Mouse (Mus musculus) neural tube, embryonic 13.5 days (tissue): ENCODE results near the gene Rbfox3. TPM values are rescaled to one million over a fixed set of nuclear protein-coding genes. Genes with fewer than 3 reads are reported as not detected.
A peak's percentile ranks its signal among the peaks of the same experiment; 100 is the strongest.

Experiments
- ATAC-seq: fragments of 200-750 bp; cut with Nextera tagmentation; 2 replicates; pipeline ENCODE4 v1.8.0; 2017; ENCODE audit warnings: low read depth, mild to moderate bottlenecking, moderate TSS enrichment, moderate library complexity
- H3K27ac ChIP-seq: fragments of 300-500 bp; sonication (generic); replicated peaks from 2 replicates; pipeline ENCODE4 v1.5.1; 2015; ENCODE audit warnings: moderate library complexity, mild to moderate bottlenecking, inconsistent platforms
- H3K27me3 ChIP-seq: fragments of 300-500 bp; sonication (generic); 2 replicates; pipeline ENCODE4 v1.6.1; 2015; ENCODE audit warnings: mild to moderate bottlenecking, inconsistent platforms
- H3K36me3 ChIP-seq: fragments of 300-500 bp; sonication (generic); 2 replicates; pipeline ENCODE4 v1.6.1; 2015; ENCODE audit warnings: mild to moderate bottlenecking, inconsistent platforms
- H3K4me1 ChIP-seq: fragments of 300-500 bp; sonication (generic); replicated peaks from 2 replicates; pipeline ENCODE4 v1.6.1; 2015; ENCODE audit warnings: inconsistent platforms
- H3K4me2 ChIP-seq: fragments of 300-500 bp; sonication (generic); 2 replicates; pipeline ENCODE4 v1.6.1; 2015; ENCODE audit warnings: inconsistent platforms, mild to moderate bottlenecking, moderate library complexity
- H3K4me3 ChIP-seq: fragments of 300-500 bp; sonication (generic); 2 replicates; pipeline ENCODE4 v1.5.1; 2015; ENCODE audit warnings: mild to moderate bottlenecking, inconsistent platforms
- H3K9ac ChIP-seq: fragments of 300-500 bp; sonication (generic); 2 replicates; pipeline ENCODE4 v1.6.1; 2015; ENCODE audit warnings: moderate library complexity, mild to moderate bottlenecking, inconsistent platforms
- H3K9me3 ChIP-seq: fragments of 300-500 bp; sonication (generic); 2 replicates; pipeline ENCODE4 v1.6.1; 2016; ENCODE audit warnings: inconsistent platforms
- WGBS: fragments of 180-500 bp; shearing (Covaris S2); methylation state at CpG from one replicate; pipeline ENCODE4 v1.1.7; 2015; 5-methylcytosine and 5-hydroxymethylcytosine counted together
- polyA plus RNA-seq: library from polyadenylated mRNA; unstranded; fragments of >200 nt; fragmentation: Nextera tagmentation; extraction: Ambion mirVana; gene quantifications from 2 replicates; pipeline ENCODE4 v1.2.1, GENCODE M21; 2015

Gene Rbfox3
- polyA plus RNA-seq, 1 experiment from 2014 or later: 71.2 TPM

DNA sequence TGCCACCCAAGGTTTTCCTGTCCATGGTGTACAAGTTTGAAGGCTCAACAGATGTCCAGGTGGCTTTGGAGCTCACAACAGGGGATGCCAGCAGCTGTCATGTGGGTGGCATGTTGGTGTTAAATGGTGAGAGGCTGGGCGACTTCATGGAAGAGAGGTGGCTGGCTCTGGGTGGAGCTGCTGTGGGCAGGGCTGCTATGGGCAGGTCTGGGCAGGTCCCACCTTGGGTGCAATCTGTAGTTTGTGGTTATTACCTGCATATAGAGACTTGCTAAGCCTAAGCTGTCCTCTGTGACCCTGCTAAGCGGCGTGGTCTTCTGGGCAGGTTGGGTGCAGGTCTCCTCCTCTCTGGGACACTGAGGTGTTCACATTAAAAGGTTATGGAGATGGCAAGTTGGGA lies 425.6 kb downstream of the Rbfox3 start:
- WGBS: 92% methylated on average over 3 of the region's 3 CpGs
- no peak for ATAC-seq
- H3K4me1 ChIP-seq: peaks cover 38% of the 10 kb centered on the region

DNA sequence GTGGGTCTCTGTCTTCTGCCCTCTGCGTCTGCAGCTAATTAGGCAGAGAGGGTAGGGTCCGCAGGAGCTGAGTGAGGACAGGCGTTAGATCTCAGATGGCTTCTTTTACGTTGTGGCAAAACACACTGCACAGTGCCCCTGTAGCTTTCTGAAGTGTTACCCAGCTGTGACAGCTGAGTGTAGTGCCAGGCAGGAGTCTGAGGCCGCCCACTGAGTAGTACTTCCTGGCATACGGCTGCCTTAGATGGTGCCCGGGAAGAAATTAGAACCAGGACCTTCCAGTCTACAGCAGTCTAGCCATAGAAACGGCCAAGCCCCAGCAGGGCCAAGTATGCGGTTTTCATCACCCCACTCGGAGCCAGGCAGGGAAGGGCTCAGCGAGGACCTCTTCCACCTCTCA lies 426.1 kb downstream of the Rbfox3 start:
- no peaks in the 10 kb centered on the region for H3K27me3 ChIP-seq
- H3K4me1 ChIP-seq: peaks cover 34% of the 10 kb centered on the region
- no peak for ATAC-seq
- 0 out of 2 replicates have a peak overlapping the region, but pooled peaks have one; percentile 4 for H3K27ac ChIP-seq
- 76% methylated on average over 11 of the region's 11 CpGs for WGBS
- peaks cover 26% of the 10 kb centered on the region for H3K36me3 ChIP-seq
- H3K9me3 ChIP-seq: no peaks in the 10 kb centered on the region
- H3K4me3 ChIP-seq: no peak overlapping the region
- no peak overlapping the region for H3K4me2 ChIP-seq
- no peak overlapping the region for H3K9ac ChIP-seq

More for the DNA sequence above, 425.6 kb downstream of the Rbfox3 start:
- Histone ChIP-seq H3K36me3 (peaks cover 26% of the 10 kb centered on the region), H3K9ac (no peak overlapping the region), H3K4me2 (no peak overlapping the region), H3K27ac (0 out of 2 replicates have a peak overlapping the region, but pooled peaks have one; percentile 4), H3K4me3 (no peak overlapping the region), H3K9me3 (no peaks in the 10 kb centered on the region), H3K27me3 (no peaks in the 10 kb centered on the region)

GRCm38 (mm10) chr11:118484169-118484568 lies 427.2 kb downstream of the Rbfox3 start:
- Histone ChIP-seq H3K36me3 (peaks cover 26% of the 10 kb centered on the region), H3K4me2 (no peak overlapping the region), H3K9ac (peak overlapping the region; percentile 8; the same call in 1 of the 2 replicates), H3K9me3 (no peaks in the 10 kb centered on the region), H3K4me3 (no peak overlapping the region), H3K27ac (no peak overlapping the region; the same call in 1 of the 2 replicates), H3K4me1 (peaks cover 22% of the 10 kb centered on the region), H3K27me3 (no peaks in the 10 kb centered on the region)
- 82% methylated on average over 8 of the region's 8 CpGs for WGBS
- no peak for ATAC-seq

- no peaks in the 10 kb centered on the region for H3K27me3 ChIP-seq
- no peaks in the 10 kb centered on the region for H3K9me3 ChIP-seq
- H3K4me2 ChIP-seq: no peak overlapping the region
- H3K4me3 ChIP-seq: no peak overlapping the region
- no peak overlapping the region for H3K27ac ChIP-seq
- ATAC-seq: no peak
- 82% methylated on average over 14 of the region's 14 CpGs for whole genome bisulfite sequencing
- peaks cover 14% of the 10 kb centered on the region for H3K4me1 ChIP-seq
- peaks cover 17% of the 10 kb centered on the region; the same call in 1 of the 2 replicates for H3K36me3 ChIP-seq
- H3K9ac ChIP-seq: no peak overlapping the region
Observed at GRCm38 (mm10) chr11:118481751-118482150, 429.6 kb downstream of the Rbfox3 start.

- H3K27me3 ChIP-seq: no peaks in the 10 kb centered on the region
- no peaks in the 10 kb centered on the region for H3K9me3 ChIP-seq
- no peak overlapping the region for H3K4me2 ChIP-seq
- H3K4me3 ChIP-seq: no peak overlapping the region
- no peak overlapping the region for H3K9ac ChIP-seq
- no peak for ATAC-seq
- peaks cover 17% of the 10 kb centered on the region; the same call in 1 of the 2 replicates for H3K36me3 ChIP-seq
- 93% methylated on average over 11 of the region's 11 CpGs for WGBS
- H3K4me1 ChIP-seq: peaks cover 14% of the 10 kb centered on the region
- no peak overlapping the region for H3K27ac ChIP-seq
Observed at GRCm38 (mm10) chr11:118481231-118481630, 430.2 kb downstream of the Rbfox3 start.

GRCm38 (mm10) chr11:118479776-118480175 lies 431.6 kb downstream of the Rbfox3 start:
- H3K9me3 ChIP-seq: no peaks in the 10 kb centered on the region
- H3K36me3 ChIP-seq: peaks cover 14% of the 10 kb centered on the region; the same call in 1 of the 2 replicates
- H3K4me1 ChIP-seq: peaks cover 14% of the 10 kb centered on the region
- WGBS: 80% methylated on average over 12 of the region's 12 CpGs
- H3K27ac ChIP-seq: no peak overlapping the region
- no peak overlapping the region for H3K9ac ChIP-seq
- H3K4me3 ChIP-seq: no peak overlapping the region
- no peak overlapping the region for H3K4me2 ChIP-seq
- no peak for ATAC-seq
- H3K27me3 ChIP-seq: no peaks in the 10 kb centered on the region

GRCm38 (mm10) chr11:118476396-118477373 lies 434.7 kb downstream of the Rbfox3 start, which contains the start of gene Engase:
Gene Engase, plus strand, starts transcription at chr11:118476829.
- H3K4me1 ChIP-seq: peaks cover 14% of the 10 kb centered on the region
- under 1% methylated on average over 57 of the region's 57 CpGs for WGBS
- no peaks in the 10 kb centered on the region for H3K9me3 ChIP-seq
- no peaks in the 10 kb centered on the region for H3K36me3 ChIP-seq
- H3K9ac ChIP-seq: peak within 1 kb of the TSS; percentile 79
- peak; percentile 99 for ATAC-seq
- no peaks in the 10 kb centered on the region for H3K27me3 ChIP-seq
- peak within 1 kb of the TSS; percentile 63 for H3K4me3 ChIP-seq
- peak within 1 kb of the TSS; percentile 79 for H3K4me2 ChIP-seq
- H3K27ac ChIP-seq: peak within 1 kb of the TSS; percentile 61; the same call in 1 of the 2 replicates

GRCm38 (mm10) chr11:118475496-118476083 lies 435.8 kb downstream of the Rbfox3 start:
- H3K4me1 ChIP-seq: peaks cover 19% of the 10 kb centered on the region
- no peak overlapping the region for H3K27ac ChIP-seq
- H3K27me3 ChIP-seq: no peaks in the 10 kb centered on the region
- no peak overlapping the region for H3K4me2 ChIP-seq
- no peak overlapping the region for H3K9ac ChIP-seq
- H3K4me3 ChIP-seq: no peak overlapping the region
- WGBS: 56% methylated on average over 7 of the region's 7 CpGs
- no peaks in the 10 kb centered on the region for H3K36me3 ChIP-seq
- H3K9me3 ChIP-seq: no peaks in the 10 kb centered on the region
- no peak for ATAC-seq

DNA sequence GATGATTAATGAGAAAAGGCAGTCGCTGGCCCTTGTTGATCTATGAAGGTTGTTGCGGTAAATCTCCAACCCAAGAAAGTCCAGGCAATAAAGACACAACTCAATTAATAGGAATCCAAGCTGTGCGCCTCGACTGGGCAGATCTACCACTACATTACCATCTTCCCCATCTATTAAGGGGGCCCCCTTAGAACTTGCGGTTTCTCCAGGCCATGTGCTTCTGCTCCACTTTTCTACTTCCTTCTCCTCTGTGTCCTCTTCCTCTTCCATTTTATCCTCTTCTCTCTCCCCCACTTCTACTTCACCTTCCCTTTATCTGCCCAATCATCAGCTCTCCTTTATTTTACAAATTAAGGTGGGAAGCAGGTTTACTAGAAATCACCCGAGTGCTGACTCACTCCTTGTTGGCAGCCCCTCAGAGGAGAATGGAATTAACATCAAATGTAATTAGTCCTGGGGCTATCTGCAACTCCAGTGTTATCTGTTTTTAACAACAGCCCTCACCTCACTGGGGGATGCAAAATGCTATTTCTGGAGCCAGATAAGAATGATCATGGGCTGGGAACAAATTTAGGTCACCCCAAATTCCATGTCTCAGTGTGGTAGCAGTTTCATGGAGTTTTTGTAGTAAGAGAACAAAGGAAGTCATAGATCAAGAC lies 437.4 kb downstream of the Rbfox3 start:
- Histone ChIP-seq H3K27me3 (no peaks in the 10 kb centered on the region), H3K27ac (no peak overlapping the region), H3K9me3 (no peaks in the 10 kb centered on the region), H3K4me1 (peaks cover 30% of the 10 kb centered on the region), H3K4me2 (no peak overlapping the region), H3K4me3 (no peak overlapping the region), H3K9ac (no peak overlapping the region), H3K36me3 (no peaks in the 10 kb centered on the region)
- 78% methylated on average over 6 of the region's 6 CpGs for WGBS
- ATAC-seq: no peak

DNA sequence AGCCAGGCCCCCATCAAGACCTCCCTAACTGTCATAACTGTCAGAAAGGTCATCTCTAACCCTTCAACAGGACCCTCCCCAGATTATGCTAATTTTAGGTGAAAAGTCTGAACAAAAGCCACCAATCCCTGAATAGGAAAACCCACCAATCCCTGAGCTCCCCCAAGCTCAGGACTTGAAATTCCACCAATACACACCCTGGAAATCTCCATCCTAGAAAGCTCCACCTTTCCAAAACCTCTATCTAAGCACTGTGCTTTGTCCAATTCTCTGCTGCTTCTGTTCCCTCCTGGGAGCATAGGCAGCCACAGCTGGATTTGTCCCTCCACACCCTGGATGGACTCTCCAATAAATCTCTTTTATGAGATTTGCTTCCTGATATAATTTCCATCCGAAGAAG lies 438.2 kb downstream of the Rbfox3 start:
- WGBS: 79% methylated on average over 1 of the region's 1 CpGs
- no peaks in the 10 kb centered on the region for H3K9me3 ChIP-seq
- no peak for ATAC-seq
- H3K27ac ChIP-seq: no peak overlapping the region
- H3K36me3 ChIP-seq: no peaks in the 10 kb centered on the region
- H3K9ac ChIP-seq: no peak overlapping the region
- no peaks in the 10 kb centered on the region for H3K27me3 ChIP-seq
- no peak overlapping the region for H3K4me2 ChIP-seq
- H3K4me3 ChIP-seq: no peak overlapping the region
- peaks cover 27% of the 10 kb centered on the region for H3K4me1 ChIP-seq

DNA sequence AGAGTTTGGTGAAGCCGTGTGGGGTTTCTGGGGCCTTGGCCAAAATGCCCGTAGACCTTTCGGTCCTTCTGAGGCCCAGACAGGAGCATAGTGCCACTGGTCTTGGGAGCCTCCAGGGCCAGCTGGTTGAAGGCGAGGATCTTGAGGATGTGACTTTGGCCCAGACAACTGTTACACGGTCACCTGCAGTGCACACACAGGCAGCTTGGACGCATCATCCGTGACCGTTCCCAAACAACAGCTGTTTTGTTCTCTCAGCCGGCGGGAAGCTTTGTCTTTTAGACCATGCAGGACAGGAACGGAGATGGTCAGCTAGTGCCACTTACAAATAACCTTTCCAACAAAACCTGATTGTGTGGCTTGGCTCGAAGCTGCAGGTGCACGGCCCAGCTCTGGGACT lies 439.7 kb downstream of the Rbfox3 start:
- peaks cover 16% of the 10 kb centered on the region for H3K4me1 ChIP-seq
- H3K4me3 ChIP-seq: no peak overlapping the region
- no peak overlapping the region for H3K9ac ChIP-seq
- no peaks in the 10 kb centered on the region for H3K9me3 ChIP-seq
- no peak for ATAC-seq
- H3K27me3 ChIP-seq: no peaks in the 10 kb centered on the region
- 49% methylated on average over 13 of the region's 13 CpGs for WGBS
- no peaks in the 10 kb centered on the region for H3K36me3 ChIP-seq
- H3K4me2 ChIP-seq: no peak overlapping the region
- 0 out of 2 replicates have a peak overlapping the region, but pooled peaks have one; percentile 2 for H3K27ac ChIP-seq
